Mouse (Mus musculus): ENCODE results near the gene Cnnm4.

DNA sequence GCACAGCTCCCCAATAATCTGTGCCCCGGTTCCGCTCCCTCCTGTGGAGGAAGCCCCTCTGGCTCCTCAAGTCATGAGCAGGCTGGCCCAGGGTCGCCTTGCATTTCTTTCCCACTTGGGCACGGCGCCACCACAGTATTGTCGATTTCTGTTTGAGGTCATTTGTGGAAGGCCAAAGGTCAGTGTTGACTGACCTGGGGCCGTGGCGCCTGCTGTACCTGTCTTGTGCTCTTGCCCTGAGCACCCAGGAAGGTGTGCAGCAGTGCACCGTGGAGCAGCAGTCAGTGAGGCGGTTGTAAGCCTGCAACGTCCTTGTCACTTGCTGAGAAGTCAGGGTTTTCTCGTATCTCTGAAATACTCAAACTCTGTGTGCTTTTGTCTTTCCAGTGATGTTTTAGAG is 54.4 kb downstream of the Cnnm4 start:
- TF ChIP-seq CTCF (IDR thresholded peaks at IDR 0.05; ENCODE audit: low read depth) (no peak), EP300 (IDR thresholded peaks at IDR 0.05; ENCODE audit: low read depth) (no peak)
